Mouse (Mus musculus) naive thymus-derived CD4-positive, alpha-beta T cell, adult 2 months (primary cell): ENCODE results near the gene Gpr155.
A peak's percentile ranks its signal among the peaks of the same experiment; 100 is the strongest.

Source experiments
- DNase-seq: peaks from one replicate; pipeline ENCODE4 v3.0.0-alpha.2; 2011; ENCODE audit warnings: low read depth

Gene Gpr155

DNA sequence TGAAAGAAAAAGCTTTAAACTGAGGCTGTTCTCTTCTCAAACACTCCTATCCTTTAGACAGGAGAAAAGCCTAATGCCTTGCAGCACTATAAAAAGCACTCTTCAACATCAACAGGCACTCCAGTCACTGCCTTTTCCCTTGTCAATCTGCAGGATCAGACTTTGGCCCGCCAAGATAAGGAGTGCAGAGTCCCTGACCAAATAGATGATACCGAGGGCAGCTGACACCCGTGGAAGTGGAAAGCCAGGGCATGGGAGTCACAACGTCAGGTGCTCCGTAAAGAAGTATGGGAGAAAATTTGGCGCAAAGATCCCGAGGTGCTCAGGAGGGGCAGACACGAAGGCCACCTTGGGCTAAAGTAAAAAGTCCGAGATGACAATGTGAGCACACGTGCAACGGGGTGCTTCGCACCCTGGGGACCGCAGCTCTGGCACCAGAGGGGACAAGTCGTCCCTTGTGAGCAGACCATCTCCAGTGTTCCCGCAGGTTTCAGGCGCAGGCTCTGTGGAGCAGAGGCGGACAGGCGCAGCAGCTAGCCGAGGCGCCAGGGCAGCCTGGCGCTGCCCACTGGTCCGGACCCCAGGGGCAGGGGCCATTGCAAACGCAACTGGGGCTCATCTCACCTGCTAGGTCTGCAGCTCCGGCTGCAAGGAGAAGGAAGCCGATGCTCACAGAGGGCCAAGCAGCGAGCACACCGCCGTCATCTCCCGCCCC, 574 bp downstream of the Gpr155 start:
- DNase-seq, result no peak

DNA sequence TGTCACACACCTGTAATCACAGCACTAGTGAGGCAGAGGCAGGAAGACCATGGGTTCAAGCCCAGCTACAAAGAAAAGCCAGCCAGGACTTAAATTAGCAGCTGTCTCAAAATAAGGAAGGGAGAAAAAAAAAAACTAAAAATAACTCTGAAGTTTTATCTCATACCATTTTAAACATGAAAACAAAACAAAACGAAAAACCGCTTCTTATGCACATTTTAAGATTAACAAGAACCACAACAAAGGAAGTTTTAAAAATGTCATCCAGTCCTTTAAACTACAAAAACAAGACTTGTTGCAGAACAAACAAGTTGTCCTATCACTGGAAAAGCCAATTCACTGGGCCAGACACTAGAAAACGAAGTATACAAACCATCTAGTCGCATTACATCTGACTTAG, 1.2 kb downstream of the Gpr155 start:
- peak; percentile 46 for DNase-seq

DNA sequence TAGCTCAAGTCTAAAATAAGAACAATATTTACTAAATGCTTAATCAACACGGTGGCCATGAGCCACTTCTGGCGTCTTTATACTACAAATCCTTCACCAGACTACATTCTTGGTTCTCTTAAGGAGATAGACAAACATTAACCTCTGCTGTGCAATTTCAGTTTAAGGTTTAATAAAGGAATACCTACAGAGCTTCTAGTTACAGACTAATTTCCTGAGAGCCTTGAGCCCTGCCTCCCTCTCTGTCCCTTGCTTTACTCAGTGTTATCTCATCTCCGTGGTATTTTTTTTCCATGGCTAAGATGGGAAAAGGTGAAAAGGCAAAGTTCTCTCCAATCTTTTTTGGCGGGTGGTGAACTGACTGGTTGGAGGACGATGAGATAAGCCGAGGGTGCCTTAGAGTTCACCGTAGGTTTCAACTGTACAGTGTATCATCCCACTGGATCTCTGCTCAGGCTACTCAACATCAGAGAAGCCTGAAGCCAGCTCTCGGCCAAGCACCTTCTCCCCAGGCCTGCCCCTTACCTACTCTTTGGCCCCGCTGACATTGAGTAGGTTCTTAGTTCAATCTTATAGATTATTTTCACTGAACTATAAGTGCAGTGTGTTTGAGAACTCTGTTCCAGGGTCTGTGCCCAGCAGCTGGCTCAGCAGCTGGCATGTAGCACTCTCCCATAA, 5.9 kb downstream of the Gpr155 start:
- no peak for DNase-seq

DNA sequence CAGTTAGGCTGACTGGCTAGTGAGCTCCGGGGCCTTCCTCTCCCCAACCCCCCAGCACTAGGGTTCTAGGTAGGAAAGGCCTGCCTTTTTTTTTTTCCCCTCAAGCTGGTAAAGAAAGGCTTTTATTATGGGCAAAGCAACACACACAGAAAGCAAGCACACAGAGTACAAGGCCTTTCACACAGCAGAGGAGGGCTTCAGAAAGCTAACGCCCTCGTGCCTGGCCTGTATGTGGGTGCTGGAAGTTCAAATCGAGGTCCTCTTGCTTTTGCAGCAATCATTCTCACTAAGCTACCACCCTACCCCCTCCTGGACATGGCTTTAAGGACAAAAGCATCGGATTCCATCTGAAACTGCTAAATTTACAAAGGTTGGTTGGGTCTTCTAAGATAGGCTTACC, 6.7 kb downstream of the Gpr155 start:
- no peak for DNase-seq

DNA sequence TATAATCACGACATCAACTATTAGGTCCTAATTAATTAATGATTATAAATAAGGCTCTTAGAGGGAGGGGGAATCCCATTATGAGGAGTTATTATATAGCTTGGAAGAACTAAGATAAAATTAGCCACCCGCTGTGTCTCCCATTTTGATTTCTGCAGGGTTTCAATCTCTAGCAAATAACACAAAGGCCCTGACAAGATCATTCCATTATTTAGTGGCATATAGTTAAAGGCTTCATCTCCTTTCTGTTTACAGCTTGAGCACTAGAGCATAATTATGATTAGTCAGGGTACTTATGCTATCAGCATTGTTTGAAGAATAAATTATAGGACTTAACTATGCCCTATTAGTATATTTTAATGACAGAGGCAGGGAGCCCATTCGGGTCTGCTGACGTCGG, 8.0 kb downstream of the Gpr155 start:
- DNase-seq, result no peak

DNA sequence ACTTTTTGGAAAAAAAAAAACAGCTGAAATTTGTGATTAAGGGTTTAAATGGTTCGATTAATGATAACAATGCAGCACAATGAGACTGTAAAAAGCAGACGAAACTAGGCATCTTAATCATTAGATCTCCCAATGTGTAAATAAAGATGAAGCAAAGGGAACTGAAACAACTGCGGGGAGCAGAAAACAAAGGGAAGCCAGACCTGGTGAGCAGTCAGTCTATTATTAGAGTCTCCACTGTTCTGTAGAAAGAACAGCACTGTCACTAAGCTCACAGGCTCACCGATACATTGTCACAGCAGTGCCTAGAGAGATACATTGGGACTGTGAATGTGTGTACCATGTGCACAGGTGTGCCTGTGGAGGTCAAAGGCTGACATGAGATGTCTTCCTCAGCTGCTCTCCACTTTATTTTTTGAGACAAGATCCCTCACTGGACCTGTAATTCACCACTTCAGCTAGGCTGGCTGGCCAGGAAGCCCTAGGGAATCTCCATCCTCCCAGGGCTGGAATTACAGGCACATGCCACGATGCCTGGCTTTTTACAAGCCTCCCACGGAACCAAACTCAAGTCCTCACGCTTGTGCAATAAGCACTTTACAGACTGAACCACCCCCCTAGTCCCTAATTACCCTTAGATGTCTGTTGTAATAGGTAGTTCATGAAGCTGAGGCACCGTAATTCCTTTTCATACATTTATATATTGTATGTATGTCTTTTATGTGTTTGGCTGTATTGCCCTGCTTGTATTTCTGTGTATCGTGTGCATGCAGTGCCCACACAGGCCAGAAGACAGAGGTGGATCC, 14.6 kb downstream of the Gpr155 start:
- no peak for DNase-seq

DNA sequence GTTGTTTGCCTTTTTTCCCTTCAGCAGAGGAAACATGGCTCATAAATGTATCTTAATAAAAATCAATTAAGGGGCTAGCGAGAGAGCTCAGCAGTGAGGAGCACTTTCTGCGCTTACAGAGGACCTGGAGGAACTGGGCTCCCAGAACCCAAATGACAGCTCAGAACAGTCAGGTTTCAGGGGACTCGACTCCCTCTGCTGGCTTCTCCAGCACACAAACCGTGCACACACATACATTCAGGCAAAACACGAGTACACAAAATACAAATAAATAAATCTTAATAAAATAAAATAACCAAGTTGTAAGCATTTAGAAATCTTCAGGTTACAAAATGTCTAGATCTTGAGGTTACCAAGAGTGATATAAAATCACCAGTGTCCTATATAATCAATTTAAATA, 22.9 kb downstream of the Gpr155 start:
- DNase-seq, result no peak

DNA sequence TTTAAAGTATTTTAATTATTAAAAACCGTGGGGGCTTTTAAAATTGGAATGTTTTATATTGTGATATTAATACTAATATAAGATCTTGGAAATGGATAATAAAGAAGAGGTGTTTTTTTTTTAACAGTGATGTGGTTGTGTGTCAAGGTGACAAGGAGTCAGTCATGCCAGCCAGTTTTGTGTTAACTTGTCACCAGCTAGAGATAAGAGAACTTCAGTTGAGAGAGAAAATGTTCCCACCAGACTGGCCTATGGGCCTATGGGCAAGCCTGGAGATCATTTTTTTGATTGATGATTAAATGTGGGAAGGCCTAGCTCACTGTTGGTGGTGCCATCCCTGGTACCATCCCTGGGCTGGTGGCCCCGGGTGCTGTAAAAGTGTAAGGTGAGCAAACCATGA, 25.8 kb downstream of the Gpr155 start:
- no peak for DNase-seq

DNA sequence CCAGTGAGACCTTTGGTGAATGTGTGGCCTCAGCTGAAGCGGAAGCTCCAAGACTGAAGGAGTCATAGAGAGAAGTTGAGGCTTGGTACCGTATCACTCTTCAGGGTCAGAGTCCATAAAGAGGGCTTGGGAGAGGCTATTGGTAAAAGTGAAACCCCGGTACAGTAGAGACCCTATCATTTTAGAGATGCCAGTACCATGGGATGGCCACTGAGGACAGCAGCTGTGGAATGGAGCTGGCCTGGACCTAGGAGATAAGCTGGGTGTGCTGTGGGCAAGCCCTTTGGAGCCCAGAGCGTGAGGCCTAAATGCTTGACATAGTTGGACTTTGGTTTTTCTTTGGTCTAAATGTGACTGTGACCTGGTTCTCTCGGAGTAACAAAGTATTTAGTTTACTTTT, 26.4 kb downstream of the Gpr155 start:
- DNase-seq, result no peak

DNA sequence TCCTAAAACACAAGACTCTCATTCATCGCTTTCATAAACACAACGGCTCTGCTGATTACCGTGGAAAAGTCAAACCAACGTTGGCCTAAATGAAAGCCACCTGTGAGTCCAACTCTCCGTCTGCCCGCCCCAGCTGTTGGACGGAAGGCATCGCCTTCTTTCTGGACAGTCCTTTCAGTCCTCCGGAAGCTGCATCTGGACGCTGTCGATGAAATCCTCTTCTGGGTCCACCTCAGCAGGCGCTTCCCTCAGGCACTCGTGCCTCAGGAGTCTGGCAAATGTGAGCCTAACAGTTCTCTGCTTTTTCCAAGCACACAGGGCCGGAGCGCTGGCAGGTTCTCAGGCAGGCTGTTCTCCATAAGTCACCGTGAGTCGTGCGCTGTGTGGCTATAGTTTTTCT, 29.4 kb downstream of the Gpr155 start:
- DNase-seq, result no peak

DNA sequence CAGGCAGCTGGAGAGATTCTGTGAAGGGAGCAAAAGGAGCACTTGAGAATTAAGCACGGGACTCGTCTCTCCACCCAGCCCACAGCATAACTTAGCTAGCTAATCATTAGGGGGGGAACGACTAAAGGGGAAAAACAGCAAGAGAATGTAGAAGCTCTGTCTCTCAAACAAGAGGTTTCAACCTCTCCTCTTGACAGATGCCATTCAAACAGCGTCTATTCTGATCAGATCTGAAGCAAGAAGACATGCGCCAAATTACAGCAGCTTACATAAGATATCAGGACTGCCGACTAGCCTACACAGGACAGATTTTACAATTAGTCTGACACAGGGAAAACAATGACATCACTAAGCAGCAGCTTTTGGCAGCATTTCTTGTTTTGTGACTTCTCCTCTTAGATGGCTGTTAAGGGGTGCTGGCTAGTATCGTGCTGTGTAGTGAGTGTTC, 34.4 kb downstream of the Gpr155 start:
- DNase-seq, result no peak

DNA sequence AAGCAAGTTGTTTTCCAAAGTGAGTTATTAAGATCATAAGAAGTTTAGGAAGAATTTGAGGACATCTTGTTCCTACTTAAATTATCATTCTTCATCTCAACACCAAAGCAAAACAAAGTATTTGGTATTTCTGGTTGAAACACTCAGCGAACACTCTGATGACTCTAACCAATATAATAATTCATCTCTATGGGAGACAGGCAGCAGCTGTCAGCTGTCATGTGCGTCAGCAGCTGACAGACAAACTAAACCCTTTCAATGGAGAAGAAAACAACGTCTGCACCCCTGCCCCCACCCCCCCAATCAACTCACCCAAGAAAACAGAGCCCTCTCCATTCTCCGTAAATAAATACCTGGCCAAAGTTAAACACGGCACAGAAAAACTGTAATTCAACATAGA, 34.9 kb downstream of the Gpr155 start:
- no peak for DNase-seq

DNA sequence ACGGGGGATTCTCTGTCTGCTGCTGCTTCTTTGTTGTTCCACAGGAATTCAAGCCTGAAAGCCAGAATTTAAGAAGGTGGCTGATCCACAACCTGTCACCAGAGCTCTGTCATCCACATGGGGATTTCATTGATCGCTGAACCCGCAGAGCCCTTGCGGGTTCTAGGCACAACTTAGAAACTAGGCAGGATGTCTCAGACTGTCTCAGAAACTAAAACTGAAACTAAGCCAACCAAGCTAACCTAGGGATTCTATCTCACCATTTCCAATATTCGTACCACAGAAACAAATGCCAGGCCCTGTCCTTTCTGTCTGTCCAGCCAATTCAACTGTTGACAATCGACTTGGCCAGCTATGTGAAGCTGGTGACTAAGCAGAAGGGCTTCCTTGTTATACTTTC, 38.2 kb downstream of the Gpr155 start:
- no peak for DNase-seq

DNA sequence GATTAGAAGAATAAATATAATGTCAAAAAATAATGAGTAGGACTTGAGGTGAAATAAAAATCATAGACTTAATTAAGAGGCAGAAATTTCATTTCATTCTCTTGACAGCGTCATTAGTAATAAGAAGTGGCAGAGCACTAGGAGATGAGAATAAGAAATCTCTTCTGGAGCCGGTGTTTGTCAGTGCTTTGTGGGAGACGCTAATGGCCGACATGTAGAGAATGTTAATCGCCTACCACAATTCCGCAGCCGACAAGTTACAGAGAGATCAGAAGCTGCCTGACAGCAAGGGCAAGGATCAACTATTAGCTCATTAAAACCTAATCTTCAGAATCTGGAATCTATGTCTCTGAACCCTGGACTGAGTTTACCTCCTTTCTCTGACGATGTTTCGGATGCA, 38.6 kb downstream of the Gpr155 start:
- no peak for DNase-seq

DNA sequence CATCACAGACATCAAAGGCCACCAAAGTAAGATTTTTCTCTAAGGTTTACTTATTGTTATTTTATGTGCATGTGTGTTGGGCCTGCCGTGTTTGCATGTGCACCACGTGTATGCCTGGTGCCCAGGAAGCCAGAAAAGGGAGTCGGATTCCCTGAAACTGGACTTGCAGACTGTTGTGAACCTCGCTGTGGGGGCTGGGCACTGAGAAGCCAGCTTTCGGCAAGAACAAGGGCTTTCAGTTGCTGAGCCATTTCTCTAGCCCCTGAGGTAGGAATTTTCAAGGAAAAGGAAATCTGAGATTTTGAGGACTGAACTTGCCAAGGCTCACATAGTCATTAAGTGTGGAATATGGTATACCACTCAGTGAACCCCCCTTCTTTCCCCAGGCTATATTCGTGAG, 39.2 kb downstream of the Gpr155 start:
- DNase-seq, result no peak

DNA sequence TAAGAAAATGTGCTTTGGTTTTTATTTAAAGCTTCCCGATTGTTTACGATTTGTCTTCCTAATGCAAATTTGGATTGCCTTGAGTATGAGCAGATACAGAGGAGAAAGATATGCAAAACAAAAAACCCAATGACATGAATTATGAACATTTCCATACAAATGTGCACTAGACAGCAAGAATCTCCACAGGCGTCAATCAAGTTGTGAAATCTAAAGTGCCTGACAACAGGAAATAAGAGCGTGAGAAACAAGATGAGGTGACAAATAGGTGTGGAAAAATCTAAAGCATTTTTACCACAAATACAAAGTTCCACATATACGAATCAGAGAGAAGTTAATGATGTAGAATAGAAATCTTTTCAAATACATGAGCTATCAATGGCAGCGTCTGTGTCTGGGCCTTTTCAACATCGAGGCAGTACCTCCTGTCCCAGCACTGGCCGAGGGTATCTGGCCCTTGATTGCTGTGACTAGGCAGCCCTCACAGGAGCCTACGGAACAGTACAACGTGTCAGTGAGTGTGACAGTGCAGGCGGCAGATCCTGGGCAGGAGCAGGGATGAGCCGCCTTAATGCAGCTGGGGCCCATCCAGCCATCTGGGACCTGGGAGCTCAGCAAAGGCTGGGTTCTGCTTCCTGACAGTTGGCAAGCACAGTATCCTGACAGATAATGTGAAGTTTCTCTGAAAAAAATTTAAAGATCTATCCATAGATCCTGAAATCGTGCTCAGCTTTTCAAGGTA, 39.9 kb downstream of the Gpr155 start:
- DNase-seq, result peak; percentile 8

DNA sequence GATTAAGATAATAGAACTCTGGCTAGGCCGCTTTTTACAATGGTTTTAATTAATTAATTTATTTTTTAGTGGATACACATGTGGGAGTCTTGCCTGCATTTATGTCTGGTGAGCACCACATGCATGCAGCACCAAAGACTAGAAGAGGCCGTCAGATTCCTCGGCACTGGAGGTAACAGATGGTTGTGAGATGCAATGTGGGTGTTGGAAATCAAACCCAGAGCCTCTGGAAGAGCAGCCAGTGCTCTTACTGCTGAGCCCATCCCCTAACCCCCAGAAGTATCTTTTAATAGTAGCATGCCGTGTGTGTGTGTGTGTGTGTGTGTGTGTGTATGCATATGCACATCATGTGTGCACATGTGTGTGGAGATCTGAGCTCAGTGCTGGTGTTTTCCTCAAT, 41.2 kb downstream of the Gpr155 start:
- DNase-seq, result no peak

DNA sequence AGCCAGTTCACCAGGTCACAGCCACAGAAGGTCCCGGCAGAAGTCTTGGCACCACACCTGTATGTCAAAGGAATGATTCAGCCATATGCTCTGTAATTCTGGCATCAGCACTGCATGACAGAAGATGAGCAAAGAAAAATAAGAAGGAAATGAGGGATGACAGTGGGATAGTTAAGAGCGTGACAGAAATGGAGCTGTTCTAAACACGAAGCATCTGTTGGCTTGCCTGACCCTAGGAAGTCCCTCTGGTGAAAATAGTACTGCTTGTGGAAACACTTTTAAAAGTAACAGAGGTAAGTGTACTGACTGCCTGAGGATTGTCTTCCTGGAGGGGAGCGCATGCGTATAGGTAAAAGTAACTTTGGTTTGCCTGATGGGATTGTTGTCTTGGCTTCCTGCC, 42.7 kb downstream of the Gpr155 start:
- DNase-seq, result no peak

DNA sequence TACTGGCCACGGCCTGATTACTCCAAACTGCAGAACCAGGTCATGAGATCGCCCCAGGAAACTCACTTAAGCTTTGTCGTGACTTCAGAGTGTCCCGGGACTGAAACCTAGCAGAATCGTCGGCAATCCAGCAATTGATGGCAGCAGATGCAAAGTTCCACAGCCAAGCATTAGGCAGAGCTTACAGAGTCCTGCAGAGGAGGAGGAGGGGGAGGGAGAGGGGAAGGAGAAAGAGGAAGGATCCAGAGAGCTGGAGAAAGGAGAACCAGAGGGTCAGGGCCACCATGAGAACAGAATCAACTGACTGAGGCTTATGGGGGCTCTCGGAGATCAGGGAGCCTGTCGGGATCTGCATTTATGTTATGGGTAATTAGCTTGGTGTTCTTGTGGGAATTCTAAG, 48.0 kb downstream of the Gpr155 start:
- DNase-seq, result no peak

DNA sequence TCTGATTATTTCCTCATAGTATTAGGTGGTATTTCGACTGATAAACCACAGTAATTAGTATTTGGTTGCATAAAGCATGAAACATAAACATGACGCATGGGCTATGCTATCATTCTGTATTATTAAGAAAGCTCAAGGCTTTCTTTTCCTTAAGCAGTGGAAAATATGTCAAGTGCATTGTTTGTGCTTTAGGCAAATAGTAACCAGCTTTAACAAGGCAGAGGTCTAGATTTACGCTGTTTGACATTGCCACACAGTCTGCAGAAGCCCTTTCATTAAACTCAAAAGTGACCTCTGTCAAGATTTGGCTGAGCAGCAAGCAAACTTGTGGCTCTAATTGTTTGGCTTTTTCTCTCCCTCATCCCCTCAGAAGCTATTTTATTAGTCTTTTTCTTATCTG, 50.4 kb downstream of the Gpr155 start:
- no peak for DNase-seq

DNA sequence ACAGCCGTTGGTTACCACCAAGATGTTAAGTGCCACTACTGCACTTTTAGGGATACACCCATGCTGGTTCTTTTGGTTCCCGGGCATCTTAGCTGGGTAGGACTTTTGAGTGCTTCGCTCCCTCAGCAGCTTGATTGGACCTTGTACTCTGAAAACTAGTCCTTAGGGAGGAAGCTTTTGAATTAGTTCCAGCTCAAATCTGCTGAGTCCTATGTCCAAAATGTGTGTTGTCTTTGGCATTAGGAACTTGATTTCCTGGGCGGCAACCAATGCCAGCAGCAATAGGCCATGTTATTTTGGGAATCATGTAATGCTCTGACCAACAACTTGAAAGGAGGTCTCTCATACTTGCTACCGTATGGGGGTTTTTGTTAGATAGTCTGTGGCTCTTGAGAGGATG, 60.5 kb downstream of the Gpr155 start:
- no peak for DNase-seq

DNA sequence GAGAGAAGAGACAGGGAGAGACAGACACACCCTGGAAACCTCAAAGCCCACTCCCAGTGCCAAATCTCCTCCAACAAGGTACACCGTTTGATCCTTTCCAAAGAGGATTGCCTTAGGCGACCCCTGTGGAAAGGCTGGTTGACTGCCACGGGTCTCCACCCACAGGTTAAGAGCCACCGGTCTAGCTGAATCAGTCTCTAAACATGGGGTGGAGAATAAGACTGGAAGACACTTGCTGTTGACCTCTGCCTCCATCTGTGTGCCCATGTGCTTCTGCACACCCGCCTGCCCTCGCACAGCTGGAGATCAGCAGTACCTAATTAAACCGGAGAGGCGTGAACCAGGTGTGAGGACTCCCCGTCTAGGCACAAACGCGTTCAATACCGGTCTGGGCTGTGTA, 63.4 kb downstream of the Gpr155 start:
- DNase-seq, result no peak

DNA sequence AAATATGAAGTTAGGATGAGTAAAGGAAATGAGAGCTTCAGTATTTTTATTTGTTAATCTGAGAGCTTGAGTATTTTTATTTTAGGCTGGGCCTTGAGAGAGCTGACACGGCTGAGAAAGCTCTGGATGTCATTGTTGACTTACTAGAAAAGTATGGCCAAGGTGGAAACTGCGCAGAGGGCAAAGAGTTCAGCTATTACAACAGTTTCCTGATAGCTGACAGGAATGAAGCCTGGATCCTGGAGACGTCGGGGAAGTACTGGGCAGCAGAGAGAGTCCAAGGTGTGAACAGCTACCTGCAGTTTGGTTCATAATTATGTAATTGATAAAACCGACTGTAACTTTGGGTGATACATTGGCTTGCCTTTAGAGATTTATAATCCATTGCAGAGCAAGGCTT, 67.2 kb downstream of the Gpr155 start:
- DNase-seq, result no peak
